Mouse (Mus musculus) MEL (cell line): ENCODE measurements around the gene Hspa5. TPM values are rescaled to one million over a fixed set of nuclear protein-coding genes. Genes with fewer than 3 reads are reported as not detected.

Experiments used
- DNase-seq: peaks from one replicate; pipeline ENCODE4 v3.0.0; 2011; ENCODE audit warnings: low read depth, low spot score
- H3K27ac ChIP-seq: 2 replicates; pipeline ENCODE4 v1.5.1; 2012; ENCODE audit warnings: low read depth, mild to moderate bottlenecking, control low read depth, low read length, moderate library complexity; ENCODE audit not compliant: control insufficient read depth
- H3K27me3 ChIP-seq, 2 experiments: fragments of 150-350 bp in 1 of 2; sonication (generic) in 1 of 2; 2 replicates each; pipeline ENCODE4 v1.6.1; 2012; ENCODE audit warnings: low read length in 2 of 2, mild to moderate bottlenecking in 2 of 2, improper control_type of control experiment in 1 of 2, moderate library complexity in 1 of 2; ENCODE audit not compliant: insufficient read depth in 2 of 2, control insufficient read depth in 1 of 2
- H3K36me3 ChIP-seq, 2 experiments: 2 replicates each; pipeline ENCODE4 v1.6.1; 2012 to 2014; ENCODE audit warnings: low read length in 2 of 2, improper control_type of control experiment in 1 of 2, inconsistent platforms in 1 of 2, mild to moderate bottlenecking in 1 of 2; ENCODE audit not compliant: insufficient read depth in 2 of 2, control insufficient read depth in 1 of 2
- H3K4me1 ChIP-seq, 2 experiments: fragments of 150-350 bp in 1 of 2; sonication (generic) in 1 of 2; 2 replicates each; pipeline ENCODE4 v1.6.1; 2012; ENCODE audit warnings: low read length in 2 of 2, improper control_type of control experiment in 1 of 2, mild to moderate bottlenecking in 1 of 2; ENCODE audit not compliant: insufficient read depth in 2 of 2, control insufficient read depth in 1 of 2
- H3K4me3 ChIP-seq, 2 experiments: fragments of 150-350 bp in 1 of 2; sonication (generic) in 1 of 2; 2 replicates each; pipeline ENCODE4 v1.5.1; 2012; ENCODE audit warnings: low read depth in 2 of 2, low read length in 2 of 2, mild to moderate bottlenecking in 2 of 2, moderate library complexity in 2 of 2, control low read depth in 1 of 2, improper control_type of control experiment in 1 of 2; ENCODE audit not compliant: control insufficient read depth in 1 of 2, insufficient read depth in 1 of 2
- H3K79me2 ChIP-seq: 2 replicates; pipeline ENCODE4 v1.6.1; 2012; ENCODE audit warnings: mild to moderate bottlenecking, low read length, moderate library complexity; ENCODE audit not compliant: control insufficient read depth, poor library complexity, insufficient read depth
- H3K9ac ChIP-seq: 2 replicates; pipeline ENCODE4 v1.6.1; 2012; ENCODE audit warnings: low read depth, mild to moderate bottlenecking, control low read depth, low read length, moderate library complexity; ENCODE audit not compliant: control insufficient read depth, poor library complexity, severe bottlenecking
- H3K9me3 ChIP-seq: fragments of 150-350 bp; sonication (generic); replicated peaks from 2 replicates; pipeline ENCODE4 v1.6.1; 2012; ENCODE audit warnings: mild to moderate bottlenecking, low read length, improper control_type of control experiment, moderate library complexity; ENCODE audit not compliant: insufficient read depth
- CHD1 ChIP-seq: IDR thresholded peaks from 2 replicates; pipeline ENCODE4 v1.6.1; 2012; ENCODE audit warnings: low read depth, mild to moderate bottlenecking, inconsistent platforms, low read length, improper control_type of control experiment
- E2F4 ChIP-seq: IDR thresholded peaks from 2 replicates; pipeline ENCODE4 v1.6.1; 2011; ENCODE audit warnings: low read depth, low read length, improper control_type of control experiment, borderline replicate concordance
- ELF1 ChIP-seq: IDR thresholded peaks from 2 replicates; pipeline ENCODE4 v1.6.1; 2014; ENCODE audit warnings: low read depth, mild to moderate bottlenecking, inconsistent platforms, low read length, improper control_type of control experiment, moderate library complexity
- EP300 ChIP-seq, 2 experiments: IDR thresholded peaks; 2 replicates each; pipeline ENCODE4 v1.6.1; 2011; ENCODE audit warnings: improper control_type of control experiment in 2 of 2, low read length in 2 of 2, low read depth in 1 of 2, mild to moderate bottlenecking in 1 of 2
- ETS1 ChIP-seq: IDR thresholded peaks from 2 replicates; pipeline ENCODE4 v1.6.1; 2012; ENCODE audit warnings: low read depth, mild to moderate bottlenecking, inconsistent platforms, low read length, improper control_type of control experiment, moderate library complexity
- GABPA ChIP-seq: IDR thresholded peaks from 2 replicates; pipeline ENCODE4 v1.6.1; 2012; ENCODE audit warnings: low read depth, mild to moderate bottlenecking, inconsistent platforms, low read length, improper control_type of control experiment, moderate library complexity
- HCFC1 ChIP-seq: IDR thresholded peaks from 2 replicates; pipeline ENCODE4 v1.6.1; 2012; ENCODE audit warnings: low read depth, mild to moderate bottlenecking, inconsistent platforms, low read length, improper control_type of control experiment, moderate library complexity
- JUND ChIP-seq: IDR thresholded peaks from 2 replicates; pipeline ENCODE4 v1.6.1; 2011; ENCODE audit warnings: low read depth, mild to moderate bottlenecking, improper control_type of control experiment, low read length
- KAT2A ChIP-seq: conservative IDR thresholded peaks from 2 replicates; pipeline ENCODE4 v1.6.1; 2012; ENCODE audit warnings: low read depth, low read length, improper control_type of control experiment, inconsistent platforms
- MAFK ChIP-seq: IDR thresholded peaks from 2 replicates; pipeline ENCODE4 v1.6.1; 2011; ENCODE audit warnings: low read depth, mild to moderate bottlenecking, low read length, improper control_type of control experiment, borderline replicate concordance
- MAZ ChIP-seq: IDR thresholded peaks from 2 replicates; pipeline ENCODE4 v1.6.1; 2012; ENCODE audit warnings: low read depth, mild to moderate bottlenecking, inconsistent platforms, low read length, improper control_type of control experiment
- MXI1 ChIP-seq: IDR thresholded peaks from 2 replicates; pipeline ENCODE4 v1.6.1; 2011; ENCODE audit warnings: mild to moderate bottlenecking, low read depth, low read length, improper control_type of control experiment
- MYB ChIP-seq: IDR thresholded peaks from 2 replicates; pipeline ENCODE4 v1.6.1; 2011; ENCODE audit warnings: mild to moderate bottlenecking, low read depth, low read length, improper control_type of control experiment
- NELFE ChIP-seq: IDR thresholded peaks from 2 replicates; pipeline ENCODE4 v1.6.1; 2011; ENCODE audit warnings: low read depth, low read length, improper control_type of control experiment
- POLR2AphosphoS2 ChIP-seq: IDR thresholded peaks from 2 replicates; pipeline ENCODE4 v1.6.1; 2011; ENCODE audit warnings: low read length, improper control_type of control experiment
- POLR2AphosphoS5 ChIP-seq: IDR thresholded peaks from 2 replicates; pipeline ENCODE4 v1.6.1; 2012; ENCODE audit warnings: low read depth, borderline replicate concordance, mild to moderate bottlenecking, inconsistent platforms, low read length, moderate library complexity, mixed read lengths
- RAD21 ChIP-seq: IDR thresholded peaks from 2 replicates; pipeline ENCODE4 v1.6.1; 2011; ENCODE audit warnings: mild to moderate bottlenecking, low read depth, low read length, improper control_type of control experiment
- RCOR1 ChIP-seq: IDR thresholded peaks from 2 replicates; pipeline ENCODE4 v1.6.1; 2012; ENCODE audit warnings: low read depth, mild to moderate bottlenecking, inconsistent platforms, low read length, improper control_type of control experiment
- SIN3A ChIP-seq: IDR thresholded peaks from 2 replicates; pipeline ENCODE4 v1.6.1; 2012; ENCODE audit warnings: low read length, improper control_type of control experiment, inconsistent platforms
- TAL1 ChIP-seq: IDR thresholded peaks from 2 replicates; pipeline ENCODE4 v1.6.1; 2012; ENCODE audit warnings: mild to moderate bottlenecking, inconsistent platforms, low read length, moderate library complexity, mixed read lengths
- TBP ChIP-seq: IDR thresholded peaks from 2 replicates; pipeline ENCODE4 v1.8.0; 2011; ENCODE audit warnings: low read depth, low read length, improper control_type of control experiment
- UBTF ChIP-seq: IDR thresholded peaks from 2 replicates; pipeline ENCODE4 v1.6.1; 2012; ENCODE audit warnings: low read depth, mild to moderate bottlenecking, inconsistent platforms, low read length, improper control_type of control experiment, moderate library complexity, borderline replicate concordance; ENCODE audit not compliant: insufficient read depth
- USF1 ChIP-seq: IDR thresholded peaks from 2 replicates; pipeline ENCODE4 v1.6.1; 2014; ENCODE audit warnings: low read depth, mild to moderate bottlenecking, inconsistent platforms, low read length, improper control_type of control experiment, moderate library complexity
- USF2 ChIP-seq, 2 experiments: IDR thresholded peaks; 2 replicates each; pipeline ENCODE4 v1.6.1; 2011 to 2012; ENCODE audit warnings: improper control_type of control experiment in 2 of 2, low read length in 2 of 2, borderline replicate concordance in 1 of 2, inconsistent platforms in 1 of 2, low read depth in 1 of 2, mild to moderate bottlenecking in 1 of 2; ENCODE audit not compliant: insufficient read depth in 1 of 2
- ZC3H11A ChIP-seq: IDR thresholded peaks from 2 replicates; pipeline ENCODE4 v1.6.1; 2012; ENCODE audit warnings: low read depth, mild to moderate bottlenecking, inconsistent platforms, low read length, improper control_type of control experiment
- polyA plus RNA-seq, 2 experiments: library from polyadenylated mRNA; stranded (reverse) in 1 of 2; unstranded in 1 of 2; fragments of >175 nt in 1 of 2; fragments of >200 nt in 1 of 2; gene quantifications; 2 replicates each; pipeline versions ENCODE4 v1.2.1 to v1.2.4; 2012; ENCODE audit warnings: low replicate concordance in 2 of 2, low read depth in 1 of 2; ENCODE audit not compliant: insufficient read length in 2 of 2, insufficient read depth in 1 of 2, missing spikeins in 1 of 2
- total RNA-seq: library from RNA; depleted of rRNA; stranded (reverse); fragments of 300-350 nt; gene quantifications from 2 replicates; pipeline ENCODE4 v1.2.3, GENCODE M21; 2012

Gene Hspa5
- total and polyA plus RNA-seq, 3 experiments: 147 to 1,250 (median 649) TPM

GRCm38 (mm10) chr2:34771368-34772226 is at the start of gene Hspa5 (continued):
- peak; percentile 99 for TF ChIP-seq TBP
- TF ChIP-seq EP300 (IDR thresholded peaks at IDR 0.05; ENCODE audit: low read depth in 1 of 2, low read length in 2 of 2): peak in 1 of 2 experiments; percentile 52; a peak in 1 of 4 replicates
- no peak for TF ChIP-seq E2F4
- TF ChIP-seq USF2 (IDR thresholded peaks at IDR 0.05; ENCODE audit: borderline replicate concordance in 1 of 2, insufficient read depth in 1 of 2, low read depth in 1 of 2, low read length in 2 of 2): no peak

- peaks cover 7 to 48% of the 10 kb centered on the region in 2 experiments for H3K36me3 ChIP-seq
- no peak overlapping the region for H3K4me3 ChIP-seq
- no peak for DNase-seq
- no peaks in the 10 kb centered on the region for H3K27me3 ChIP-seq
- TF ChIP-seq UBTF (no peak), MAZ (no peak)
- H3K27ac ChIP-seq: no peak overlapping the region
- H3K4me1 ChIP-seq: peaks cover 0 to 14% of the 10 kb centered on the region in 2 experiments; a peak in 2 of 4 replicates
- H3K9me3 ChIP-seq: no peaks in the 10 kb centered on the region
- no peaks in the 10 kb centered on the region for H3K79me2 ChIP-seq
- no peak overlapping the region for H3K9ac ChIP-seq
Observed at GRCm38 (mm10) chr2:34725269-34725668, 46.5 kb upstream of the Hspa5 start.

- no peaks in the 10 kb centered on the region for H3K27me3 ChIP-seq
- peaks cover 5% of the 10 kb centered on the region for H3K79me2 ChIP-seq
- H3K27ac ChIP-seq: no peak overlapping the region; the same call in 1 of the 2 replicates
- H3K9ac ChIP-seq: no peak overlapping the region
- peaks cover 0 to 14% of the 10 kb centered on the region in 2 experiments; a peak in 2 of 4 replicates for H3K4me1 ChIP-seq
- no peaks in the 10 kb centered on the region for H3K9me3 ChIP-seq
- DNase-seq: peak; percentile 26
- no peak overlapping the region for H3K4me3 ChIP-seq
- H3K36me3 ChIP-seq: peaks cover 7 to 49% of the 10 kb centered on the region in 2 experiments
- TF ChIP-seq GABPA: no peak
- no peak for TF ChIP-seq POLR2AphosphoS2
- no peak for TF ChIP-seq MAFK
- TF ChIP-seq ZC3H11A: no peak
- TF ChIP-seq ELF1: no peak
- no peak for TF ChIP-seq POLR2AphosphoS5
- 0 out of 2 replicates have a peak, but pooled peaks have one; percentile 60 for TF ChIP-seq SIN3A
- no peak for TF ChIP-seq CHD1
- TF ChIP-seq JUND: no peak
- no peak for TF ChIP-seq TBP
- TF ChIP-seq RAD21: no peak
- no peak for TF ChIP-seq UBTF
- TF ChIP-seq NELFE: no peak
- TF ChIP-seq ETS1: peak; percentile 33; the same call in 1 of the 2 replicates
- peak; percentile 75 for TF ChIP-seq MXI1
- no peak for TF ChIP-seq HCFC1
- no peak for TF ChIP-seq MAZ
- no peak for TF ChIP-seq KAT2A
- peak; percentile 56; the same call in 1 of the 2 replicates for TF ChIP-seq RCOR1
- TF ChIP-seq USF1: no peak
- TF ChIP-seq MYB: no peak
- TF ChIP-seq TAL1: no peak
Observed at GRCm38 (mm10) chr2:34727045-34727728, 44.6 kb upstream of the Hspa5 start.
